Mouse (Mus musculus) B cell, adult 2 months (primary cell): ENCODE results near the gene Slc32a1.
A peak's percentile ranks its signal among the peaks of the same experiment; 100 is the strongest.

Experiments
- DNase-seq, 2 experiments: peaks; one replicate each; pipeline ENCODE4 v3.0.0; 2022

Gene Slc32a1

GRCm38 (mm10) chr2:158610488-158611325 is at the start of gene Slc32a1:
Gene Slc32a1, plus strand, starts transcription at chr2:158610767.
- DNase-seq: peak; percentile 41 to 54

- DNase-seq: no peak
Measured at GRCm38 (mm10) chr2:158560801-158561200, 49.8 kb upstream of the Slc32a1 start.

GRCm38 (mm10) chr2:158561371-158562144 is 49.0 kb upstream of the Slc32a1 start:
- DNase-seq: no peak

GRCm38 (mm10) chr2:158570421-158571081 is 40.0 kb upstream of the Slc32a1 start:
- peak in 1 of 2 experiments; percentile 20 for DNase-seq

- DNase-seq: no peak
Measured at GRCm38 (mm10) chr2:158579979-158580378, 30.6 kb upstream of the Slc32a1 start.

- DNase-seq: no peak
Measured at GRCm38 (mm10) chr2:158584621-158585358, 25.8 kb upstream of the Slc32a1 start.

- no peak for DNase-seq
Measured at GRCm38 (mm10) chr2:158588524-158589271, 21.9 kb upstream of the Slc32a1 start.

- no peak for DNase-seq
Measured at GRCm38 (mm10) chr2:158590495-158590894, 20.1 kb upstream of the Slc32a1 start.

- DNase-seq: no peak
Measured at GRCm38 (mm10) chr2:158591286-158591685, 19.3 kb upstream of the Slc32a1 start.

GRCm38 (mm10) chr2:158593371-158593770 is 17.2 kb upstream of the Slc32a1 start:
- DNase-seq: no peak

- DNase-seq: no peak
Measured at GRCm38 (mm10) chr2:158595103-158595502, 15.5 kb upstream of the Slc32a1 start.

GRCm38 (mm10) chr2:158595577-158595976 is 15.0 kb upstream of the Slc32a1 start:
- no peak for DNase-seq

- no peak for DNase-seq
Measured at GRCm38 (mm10) chr2:158596803-158597202, 13.8 kb upstream of the Slc32a1 start.

GRCm38 (mm10) chr2:158600517-158600916 is 10.1 kb upstream of the Slc32a1 start:
- no peak for DNase-seq

- DNase-seq: no peak
Measured at GRCm38 (mm10) chr2:158601326-158601725, 9.2 kb upstream of the Slc32a1 start.

- no peak for DNase-seq
Measured at GRCm38 (mm10) chr2:158602663-158603062, 7.9 kb upstream of the Slc32a1 start.

- DNase-seq: no peak
Measured at GRCm38 (mm10) chr2:158606511-158606964, 4.0 kb upstream of the Slc32a1 start.

GRCm38 (mm10) chr2:158609681-158610080 is 886 bp upstream of the Slc32a1 start:
- DNase-seq: peak in 1 of 2 experiments; percentile 11

GRCm38 (mm10) chr2:158611326-158611719 is 756 bp downstream of the Slc32a1 start:
- DNase-seq: peak; percentile 17 to 28

- DNase-seq: peak; percentile 16 to 37
Measured at GRCm38 (mm10) chr2:158611726-158612670, 1.4 kb downstream of the Slc32a1 start.
